8 mouse cellular contexts compared by ENCODE assay signal in genomic region chr5:35279696-35280001, GRCm38 (mm10). TPM values are rescaled to one million over a fixed set of nuclear protein-coding genes. Genes with fewer than 3 reads are reported as not detected.
DNase-seq lines count a peak whose midpoint lies in the region; ATAC-seq and TF ChIP-seq lines count a peak whose summit lies in the region.

No protein-coding gene starts in this region.

- peak overlapping the region; percentile 82 for H3K4me2 ChIP-seq in lung, embryonic 14.5 days
- H3K4me2 ChIP-seq in intestine, embryonic 15.5 days (replicated peaks), result peak overlapping the region; percentile 87
- H3K4me2 ChIP-seq in neural tube, embryonic 15.5 days, result peak overlapping the region; percentile 96

- DNase-seq in cerebellum, adult 11 months, result no peak
- DNase-seq in lung, embryonic 14.5 days, result peak; percentile 5
- DNase-seq in lung, postnatal 25 days (ENCODE audit: low spot score), result no peak
- no peak for DNase-seq in T-cell, adult 2 months (ENCODE audit: low spot score)
- DNase-seq in gastrocnemius, postnatal 25 days, result no peak

- no peak for TF ChIP-seq CTCF in lung, embryonic 14.5 days (IDR thresholded peaks at IDR 0.05; ENCODE audit: low read depth)

- peaks cover 78% of the 10 kb centered on the region for H3K27me3 ChIP-seq in lung, embryonic 14.5 days (ENCODE audit: insufficient read depth, low read length)
- H3K27me3 ChIP-seq in intestine, embryonic 15.5 days (replicated peaks), result peaks cover 79% of the 10 kb centered on the region
- peaks cover 90% of the 10 kb centered on the region for H3K27me3 ChIP-seq in neural tube, embryonic 15.5 days (replicated peaks)

- peak overlapping the region; percentile 48 for H3K4me3 ChIP-seq in lung, embryonic 14.5 days (ENCODE audit: low read depth, low read length)
- peak overlapping the region; percentile 42 for H3K4me3 ChIP-seq in intestine, embryonic 15.5 days (replicated peaks)
- peak overlapping the region; percentile 54 for H3K4me3 ChIP-seq in neural tube, embryonic 15.5 days (replicated peaks)

- WGBS in lung, embryonic 14.5 days, result under 1% methylated on average over 37 of the region's 49 CpGs
- WGBS in intestine, embryonic 15.5 days, result under 1% methylated on average over 46 of the region's 49 CpGs
- 0% methylated on average over 45 of the region's 49 CpGs for WGBS in neural tube, embryonic 15.5 days

- ATAC-seq in cerebellum, adult (ENCODE audit: insufficient number of reproducible peaks, low FRiP score, low TSS enrichment), result 0 out of 2 replicates have a peak, but pooled peaks have one; percentile 2
- no peak for ATAC-seq in lung, embryonic 14.5 days (ENCODE audit: insufficient read depth)
- no peak for ATAC-seq in intestine, embryonic 15.5 days
- peak; percentile 19; the same call in 1 of the 2 replicates for ATAC-seq in neural tube, embryonic 15.5 days (ENCODE audit: low FRiP score)

- H3K27ac ChIP-seq in lung, embryonic 14.5 days (ENCODE audit: low read depth), result no peak overlapping the region
- H3K27ac ChIP-seq in intestine, embryonic 15.5 days, result no peak overlapping the region
- H3K27ac ChIP-seq in neural tube, embryonic 15.5 days (replicated peaks), result peak overlapping the region; percentile 51

- no peaks in the 10 kb centered on the region for H3K36me3 ChIP-seq in lung, embryonic 14.5 days (ENCODE audit: insufficient read depth)
- H3K36me3 ChIP-seq in intestine, embryonic 15.5 days, result no peaks in the 10 kb centered on the region
- H3K36me3 ChIP-seq in neural tube, embryonic 15.5 days, result no peaks in the 10 kb centered on the region

- H3K9ac ChIP-seq in lung, embryonic 14.5 days, result no peak overlapping the region
- H3K9ac ChIP-seq in intestine, embryonic 15.5 days, result no peak overlapping the region
- peak overlapping the region; percentile 51 for H3K9ac ChIP-seq in neural tube, embryonic 15.5 days (replicated peaks)

- no peaks in the 10 kb centered on the region for H3K4me1 ChIP-seq in lung, embryonic 14.5 days (ENCODE audit: insufficient read depth)
- H3K4me1 ChIP-seq in intestine, embryonic 15.5 days (replicated peaks), result peaks cover 21% of the 10 kb centered on the region; the same call in 1 of the 2 replicates
- peaks cover 32% of the 10 kb centered on the region for H3K4me1 ChIP-seq in neural tube, embryonic 15.5 days

- no peaks in the 10 kb centered on the region for H3K9me3 ChIP-seq in lung, embryonic 14.5 days (ENCODE audit: low read depth, low read length)
- no peaks in the 10 kb centered on the region for H3K9me3 ChIP-seq in intestine, embryonic 15.5 days
- H3K9me3 ChIP-seq in neural tube, embryonic 15.5 days (replicated peaks), result no peaks in the 10 kb centered on the region

RNA-seq across cellular contexts. Expression of gene Adra2c, which starts 1.5 kb away (rescaled TPM):
- polyA plus RNA-seq in lung, embryonic 14.5 days (2014; fragmentation: Nextera tagmentation; extraction: Ambion mirVana), result not detected in 2 replicates
- polyA plus RNA-seq in intestine, embryonic 15.5 days (2015; fragmentation: Nextera tagmentation; extraction: Ambion mirVana), result 0.05 and 0.08 TPM in 2 replicates
- 0.68 and 1.0 TPM in 2 replicates for polyA plus RNA-seq in neural tube, embryonic 15.5 days (2015; fragmentation: Nextera tagmentation; extraction: Ambion mirVana)
- total RNA-seq in gastrocnemius, postnatal 25 days (2021), result under 1 TPM; 0.20 to 0.32 TPM

Comparison
In these comparisons a context has a peak if more than half of its experiments do, and no peak if none do; other contexts are left out.
1. ATAC-seq: peak in cerebellum, adult (single experiment) and neural tube, embryonic 15.5 days (single experiment); none in lung, embryonic 14.5 days (single experiment) and intestine, embryonic 15.5 days (single experiment).
2. Peak in every context shown above with its lines, with median percentiles within 50 percentile points of each other: H3K4me2 ChIP-seq and H3K4me3 ChIP-seq.